Mouse (Mus musculus) small intestine, adult 2 months (tissue): ENCODE data around the gene Qpctl. TPM values are rescaled to one million over a fixed set of nuclear protein-coding genes. Genes with fewer than 3 reads are reported as not detected.
A peak's percentile ranks its signal among the peaks of the same experiment; 100 is the strongest.

Experiments used
- H3K27ac ChIP-seq: fragments of 200-500 bp; 2 replicates; pipeline ENCODE4 v1.5.1; 2012; ENCODE audit warnings: low read depth, low read length, control low read depth, inconsistent platforms; ENCODE audit not compliant: insufficient read depth
- H3K27me3 ChIP-seq: fragments of 200-500 bp; 2 replicates; pipeline ENCODE4 v1.6.1; 2012; ENCODE audit warnings: mild to moderate bottlenecking, moderate library complexity, low read length, inconsistent platforms; ENCODE audit not compliant: control insufficient read depth, insufficient read depth
- H3K36me3 ChIP-seq: fragments of 200-500 bp; 2 replicates; pipeline ENCODE4 v1.6.1; 2012; ENCODE audit warnings: mild to moderate bottlenecking, low read length, control low read depth, inconsistent platforms; ENCODE audit not compliant: control insufficient read depth, insufficient read depth
- H3K4me1 ChIP-seq: fragments of 200-500 bp; 2 replicates; pipeline ENCODE4 v1.6.1; 2012; ENCODE audit warnings: low read length, inconsistent platforms, mixed read lengths; ENCODE audit not compliant: control insufficient read depth, insufficient read depth, insufficient read length
- H3K4me3 ChIP-seq: fragments of 200-500 bp; 2 replicates; pipeline ENCODE4 v1.5.1; 2012; ENCODE audit warnings: low read depth, mild to moderate bottlenecking, control low read depth, inconsistent platforms, low read length, moderate library complexity
- CTCF ChIP-seq: fragments of 200-500 bp; IDR thresholded peaks from 2 replicates; pipeline ENCODE4 v1.5.1; 2012; ENCODE audit warnings: low read depth, mild to moderate bottlenecking, control low read depth, inconsistent platforms, low read length, moderate library complexity, mixed read lengths; ENCODE audit not compliant: insufficient replicate concordance, insufficient read length; ENCODE audit errors: extremely low read depth
- POLR2A ChIP-seq: fragments of 200-500 bp; IDR thresholded peaks from 2 replicates; pipeline ENCODE4 v1.6.1; 2012; ENCODE audit warnings: low read depth, mild to moderate bottlenecking, control low read depth, inconsistent platforms, low read length, moderate library complexity
- WGBS: fragments of 180-500 bp; shearing (Covaris S2); methylation state at CpG from one replicate; pipeline ENCODE4 v1.1.7; 2018; 5-methylcytosine and 5-hydroxymethylcytosine counted together
- polyA plus RNA-seq: library from polyadenylated mRNA; depleted of rRNA; stranded (reverse); fragments of >200 nt; gene quantifications from 2 replicates; pipeline ENCODE4 v1.2.3, GENCODE M21; 2012

Gene Qpctl
- polyA plus RNA-seq, 1 experiment = 6.6 TPM

DNA sequence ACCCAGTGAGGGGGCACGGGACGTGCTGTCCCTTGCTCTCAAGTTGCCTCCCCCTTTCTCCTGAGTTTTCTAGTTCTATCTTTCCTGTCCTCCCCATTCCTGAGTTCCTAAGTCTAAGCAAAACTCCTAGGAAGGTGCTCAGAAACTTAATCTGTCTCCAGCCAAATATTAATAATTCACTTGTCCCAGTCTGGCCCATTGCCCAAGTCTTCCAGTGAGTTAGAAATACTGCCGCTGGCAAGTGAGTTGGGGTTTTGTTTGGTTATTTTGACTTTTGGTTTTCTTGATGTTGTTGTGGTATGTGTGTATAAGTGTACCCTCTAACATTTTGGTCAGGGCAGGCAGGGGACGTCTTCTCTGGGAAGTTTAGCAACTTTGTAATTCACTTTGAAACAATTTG lies 27.4 kb downstream of the Qpctl start:
- H3K36me3 ChIP-seq = peaks cover 3% of the 10 kb centered on the region
- no peaks in the 10 kb centered on the region for H3K27me3 ChIP-seq
- no peak overlapping the region for H3K4me3 ChIP-seq
- peaks cover 10% of the 10 kb centered on the region for H3K4me1 ChIP-seq
- 78% methylated on average over 4 of the region's 4 CpGs for WGBS
- no peak overlapping the region for H3K27ac ChIP-seq
- TF ChIP-seq POLR2A (no peak), CTCF (no peak)

DNA sequence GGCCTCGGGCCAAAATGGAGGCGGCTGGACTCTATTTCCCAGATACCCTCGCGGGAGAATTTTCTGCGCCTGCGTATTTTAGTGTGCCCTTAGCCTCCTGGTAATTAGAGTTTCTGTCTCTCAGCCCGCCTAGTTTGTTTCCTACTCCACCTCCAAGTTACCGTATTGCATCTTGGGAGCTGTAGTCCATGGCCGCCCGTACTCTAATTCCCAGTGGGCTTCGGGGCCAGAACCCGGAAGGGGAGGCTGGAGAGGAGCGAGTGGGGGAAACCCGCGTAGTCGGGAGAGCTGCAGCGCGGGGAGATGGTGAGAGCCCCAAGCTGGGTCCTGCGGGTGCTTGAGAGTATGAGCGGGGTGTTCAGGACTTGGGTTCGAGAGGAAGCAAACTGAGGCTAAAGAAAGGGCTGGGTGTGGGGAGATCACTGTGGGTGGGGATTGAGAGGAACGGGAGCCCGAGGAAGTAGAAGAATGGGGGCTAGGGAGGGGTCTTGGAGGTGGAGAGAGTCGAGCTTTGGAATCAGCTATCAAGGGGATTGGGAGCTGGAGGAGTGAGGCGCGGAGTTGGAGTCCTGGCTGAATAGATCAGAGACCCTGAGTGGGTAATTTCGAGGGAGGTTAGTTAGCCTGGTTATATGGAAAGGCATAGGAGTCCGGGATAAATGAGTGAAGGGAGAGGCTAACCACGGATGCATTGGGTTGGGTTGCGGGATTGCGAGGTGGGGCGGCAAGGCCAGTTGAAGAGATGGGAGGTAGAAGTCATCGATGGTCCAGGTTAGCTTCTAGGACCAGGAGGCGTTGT lies 29.3 kb downstream of the Qpctl start, which contains the start of gene Fbxo46:
Fbxo46 (plus strand) TSS at position 229 of the 799 bp plus-strand sequence.
- Histone ChIP-seq H3K27ac (no peak within 1 kb of the TSS), H3K4me1 (peaks cover 9% of the 10 kb centered on the region), H3K36me3 (no peaks in the 10 kb centered on the region), H3K4me3 (peak within 1 kb of the TSS; percentile 86), H3K27me3 (no peaks in the 10 kb centered on the region)
- WGBS = 1% methylated on average over 34 of the region's 34 CpGs
- peak; percentile 94 for TF ChIP-seq POLR2A
- no peak; the same call in 1 of the 2 replicates for TF ChIP-seq CTCF

DNA sequence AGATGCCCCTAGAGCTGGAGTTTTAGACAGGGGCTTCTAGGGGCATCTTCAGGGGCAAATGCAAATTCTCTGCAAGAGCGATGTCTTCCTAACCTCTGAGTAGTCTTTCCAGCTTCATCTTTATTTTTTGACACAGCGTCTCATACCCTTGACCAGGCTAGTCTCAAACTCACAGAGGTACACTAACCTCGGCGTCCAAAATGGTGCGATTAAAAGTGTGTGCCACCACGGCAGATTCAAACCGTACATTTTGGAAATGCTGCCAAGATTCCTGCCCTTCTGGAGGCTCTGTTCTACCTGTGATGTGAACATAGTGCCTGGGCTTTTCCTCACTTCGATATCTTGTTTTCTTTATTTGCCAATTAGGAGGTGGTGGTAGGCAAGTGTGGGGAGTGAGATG lies 30.0 kb downstream of the Qpctl start:
- 85% methylated on average over 8 of the region's 8 CpGs for WGBS

DNA sequence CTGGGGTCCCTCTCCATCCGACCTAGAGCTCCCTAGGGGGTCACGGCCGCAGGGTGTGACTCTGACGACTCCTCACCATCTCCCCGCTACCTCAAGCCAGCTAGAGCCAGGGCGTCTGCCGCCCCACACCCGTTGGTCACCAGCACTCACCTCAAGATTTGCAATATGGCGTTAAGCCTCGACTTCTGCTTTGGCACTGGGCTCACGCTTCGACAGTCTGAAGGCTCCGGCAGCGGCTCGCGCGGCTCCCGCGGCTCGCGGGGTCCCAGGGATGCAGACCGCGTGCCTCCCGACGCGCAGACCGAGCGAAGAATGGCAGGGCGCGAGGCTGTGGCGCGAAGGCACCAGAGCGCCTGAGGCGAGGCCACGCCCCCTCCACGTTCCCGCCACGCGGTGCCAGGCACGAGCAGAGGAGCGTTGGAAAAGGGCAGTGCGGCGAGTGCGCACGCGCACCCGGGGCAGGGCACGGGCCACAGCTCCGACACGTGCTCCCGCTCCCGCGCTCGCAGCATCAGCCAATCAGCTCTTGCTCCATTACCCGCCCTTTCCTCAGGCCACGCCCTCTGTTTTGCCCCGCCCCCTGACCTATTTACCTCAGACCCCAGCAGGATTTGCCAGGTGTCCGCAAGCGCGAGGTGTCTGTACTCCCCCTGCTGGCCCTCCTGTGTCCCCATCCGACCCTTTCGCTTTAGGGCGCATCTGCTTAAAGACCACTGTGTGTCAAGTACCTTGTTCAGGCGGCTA lies 30.9 kb downstream of the Qpctl start, which contains the start of gene Gm4969:
Gm4969 (minus strand) TSS at position 341 of the 744 bp plus-strand sequence.
- H3K36me3 ChIP-seq = no peaks in the 10 kb centered on the region
- TF ChIP-seq POLR2A = no peak
- no peak for TF ChIP-seq CTCF
- H3K27ac ChIP-seq = no peak within 1 kb of the TSS
- 37% methylated on average over 63 of the region's 64 CpGs for WGBS
- H3K27me3 ChIP-seq = no peaks in the 10 kb centered on the region
- peaks cover 7% of the 10 kb centered on the region for H3K4me1 ChIP-seq
- peak within 1 kb of the TSS; percentile 9; the same call in 1 of the 2 replicates for H3K4me3 ChIP-seq

More for the DNA sequence above, 30.0 kb downstream of the Qpctl start:
- H3K4me3 ChIP-seq = no peak overlapping the region
- no peak for TF ChIP-seq CTCF
- no peak for TF ChIP-seq POLR2A
- no peak overlapping the region for H3K27ac ChIP-seq
- H3K27me3 ChIP-seq = no peaks in the 10 kb centered on the region
- H3K36me3 ChIP-seq = no peaks in the 10 kb centered on the region
- peaks cover 7% of the 10 kb centered on the region for H3K4me1 ChIP-seq

DNA sequence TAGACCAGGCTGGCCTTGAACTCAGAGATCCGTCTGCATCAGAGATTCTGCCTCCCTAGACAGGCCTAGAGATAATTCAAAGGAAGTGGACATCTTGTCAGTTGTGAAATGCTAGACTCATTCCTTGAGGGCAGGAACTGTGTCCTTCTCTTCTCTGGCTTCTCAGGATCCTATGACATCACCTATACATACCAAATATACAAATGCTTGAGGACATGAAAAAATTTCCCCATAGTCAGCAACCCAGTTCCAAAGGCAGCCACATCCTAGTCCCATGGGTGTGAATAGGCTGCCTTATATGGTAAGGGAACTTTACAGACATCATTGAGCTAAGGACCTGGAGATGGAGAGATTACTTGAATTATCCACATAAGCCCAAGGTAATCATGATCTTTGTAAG lies 39.5 kb downstream of the Qpctl start:
- WGBS = 86% methylated on average over 1 of the region's 1 CpGs
- Histone ChIP-seq H3K27ac (no peak overlapping the region), H3K4me1 (no peaks in the 10 kb centered on the region), H3K36me3 (no peaks in the 10 kb centered on the region), H3K27me3 (no peaks in the 10 kb centered on the region), H3K4me3 (no peak overlapping the region)
- TF ChIP-seq POLR2A (no peak), CTCF (no peak)

DNA sequence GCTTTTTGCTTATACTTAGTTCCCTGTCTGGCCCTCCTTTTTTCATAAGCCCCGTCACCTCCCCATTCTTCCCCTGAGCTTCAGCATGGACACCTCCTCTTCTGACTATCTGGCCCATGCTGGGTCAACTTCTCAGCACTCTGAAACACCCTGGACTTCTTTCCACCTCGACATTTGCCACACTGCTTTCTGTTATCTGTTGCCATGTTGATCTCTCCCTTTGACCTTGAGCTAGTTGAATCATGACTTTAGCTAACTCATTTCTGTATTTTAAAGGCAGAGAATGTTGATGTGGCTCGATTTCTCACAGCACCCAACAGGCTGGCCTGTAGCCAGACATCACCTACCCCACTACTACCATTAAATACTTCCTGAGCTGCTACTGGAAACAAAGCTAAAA lies 41.7 kb downstream of the Qpctl start:
- Histone ChIP-seq H3K4me1 (no peaks in the 10 kb centered on the region), H3K36me3 (no peaks in the 10 kb centered on the region), H3K27me3 (no peaks in the 10 kb centered on the region), H3K4me3 (no peak overlapping the region), H3K27ac (no peak overlapping the region)
- WGBS = 47% methylated on average over 3 of the region's 3 CpGs
- TF ChIP-seq CTCF (no peak), POLR2A (no peak)

DNA sequence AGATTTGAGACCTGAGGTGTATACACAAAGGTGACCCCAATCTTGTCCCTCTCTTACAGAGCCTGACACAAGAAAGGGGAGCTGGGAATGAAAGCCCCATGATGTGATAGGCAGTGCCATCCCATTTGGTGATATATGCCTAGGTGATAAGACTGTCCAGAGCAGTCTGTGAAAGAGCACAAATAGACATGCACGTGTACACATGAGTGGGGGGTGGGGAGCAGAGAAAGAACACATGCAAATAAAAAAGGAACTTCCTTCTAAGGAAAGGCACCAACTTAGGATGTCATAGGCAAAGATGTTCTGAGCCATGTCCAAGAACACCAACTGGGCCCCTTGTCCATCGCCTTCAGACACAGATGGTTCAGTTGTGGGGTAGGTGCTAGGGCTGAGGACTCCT lies 44.6 kb downstream of the Qpctl start:
- Histone ChIP-seq H3K36me3 (no peaks in the 10 kb centered on the region), H3K27me3 (no peaks in the 10 kb centered on the region), H3K4me3 (no peak overlapping the region), H3K4me1 (no peaks in the 10 kb centered on the region), H3K27ac (no peak overlapping the region)
- 71% methylated on average over 2 of the region's 2 CpGs for WGBS
- TF ChIP-seq CTCF = no peak
- no peak for TF ChIP-seq POLR2A
